Mouse (Mus musculus) urinary bladder, postnatal 10 days (tissue): ENCODE results near the gene Ak8.
A peak's percentile ranks its signal among the peaks of the same experiment; 100 is the strongest.

Source experiments
- DNase-seq: peaks from one replicate; pipeline ENCODE4 v3.0.0; 2022; ENCODE audit warnings: low spot score

Gene Ak8

DNA sequence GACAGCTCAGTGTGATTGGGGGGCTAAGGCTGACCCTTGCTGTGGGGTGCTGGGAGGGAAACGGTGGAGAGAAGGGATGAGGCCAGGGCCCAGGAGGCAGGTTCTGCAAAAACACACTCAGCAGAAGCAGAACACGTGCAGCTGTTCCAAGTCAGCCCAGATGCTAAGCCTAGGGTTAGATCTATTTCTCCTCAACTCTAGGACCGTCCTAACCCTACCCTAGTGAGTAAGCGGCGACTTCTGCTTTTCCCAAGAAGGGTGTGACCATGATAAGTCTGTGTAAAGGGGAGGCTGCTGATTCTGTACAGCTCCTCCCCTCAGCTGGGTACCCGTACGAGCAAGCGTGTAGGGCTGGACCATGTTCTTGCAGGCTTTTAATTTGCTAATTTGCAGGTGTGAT, 96.3 kb downstream of the Ak8 start:
- DNase-seq, result no peak

- no peak for DNase-seq
Observed at GRCm38 (mm10) chr2:28797490-28798106, 97.6 kb downstream of the Ak8 start.

GRCm38 (mm10) chr2:28798390-28798789, 98.4 kb downstream of the Ak8 start:
- DNase-seq, result no peak

- no peak for DNase-seq
Observed at GRCm38 (mm10) chr2:28799575-28799974, 99.6 kb downstream of the Ak8 start.

- no peak for DNase-seq
Observed at GRCm38 (mm10) chr2:28803406-28803805, 103.4 kb downstream of the Ak8 start.

DNA sequence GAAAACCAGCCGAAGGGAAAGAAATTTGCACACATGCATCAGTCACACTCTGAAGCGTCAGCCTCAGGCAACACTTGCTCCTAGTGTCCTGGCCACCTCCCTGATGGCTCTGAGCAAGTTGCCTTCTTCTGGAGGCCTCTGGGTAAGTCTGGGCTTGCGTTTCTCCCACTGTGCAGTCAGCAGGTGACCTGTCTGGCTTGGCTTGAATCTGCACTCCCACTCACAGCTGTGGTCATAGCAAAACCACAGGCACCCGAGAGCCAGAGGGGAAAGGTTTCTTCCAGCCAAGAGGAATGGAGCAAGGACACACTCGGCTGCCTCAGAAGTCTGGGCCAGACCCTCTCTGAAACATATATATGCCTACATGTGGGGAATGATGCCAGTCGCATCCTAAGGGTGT, 108.9 kb downstream of the Ak8 start:
- DNase-seq, result no peak

DNA sequence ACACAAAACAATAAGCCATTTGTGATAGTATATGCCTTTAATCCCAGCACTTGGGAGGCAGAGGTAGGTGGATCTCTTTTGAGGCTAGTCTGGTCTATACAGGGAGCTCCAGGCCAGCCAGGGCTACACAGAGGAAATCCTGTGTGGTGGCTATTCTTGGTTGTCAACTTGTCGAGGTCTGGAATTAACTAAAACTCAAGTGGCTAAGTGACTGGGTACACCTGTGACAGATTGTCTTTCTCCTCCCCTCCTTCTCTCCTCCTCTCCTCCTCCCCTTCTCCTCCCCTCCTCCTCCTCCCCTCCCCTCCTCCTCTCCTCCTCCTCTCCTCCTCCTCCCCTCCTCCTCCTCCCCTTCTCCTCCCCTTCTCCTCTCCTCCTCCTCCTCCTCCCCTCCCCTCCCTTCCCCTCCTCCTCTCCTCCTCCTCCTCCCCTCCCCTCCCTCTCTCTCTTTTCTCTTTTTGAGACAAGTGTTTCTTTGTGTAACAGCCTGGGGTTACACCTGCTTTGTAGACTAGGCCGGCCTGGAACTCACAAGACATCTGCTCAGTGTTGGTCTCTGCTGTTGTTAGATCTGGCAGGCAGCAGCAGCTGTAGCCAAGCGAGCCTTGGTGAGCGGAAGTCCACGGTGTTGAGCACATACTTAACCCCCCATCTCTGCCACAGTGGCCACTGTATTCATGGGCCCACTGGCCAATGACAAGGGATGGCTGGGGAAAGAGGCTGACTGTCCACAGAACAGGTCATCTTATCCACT, 110.5 kb downstream of the Ak8 start:
- no peak for DNase-seq

DNA sequence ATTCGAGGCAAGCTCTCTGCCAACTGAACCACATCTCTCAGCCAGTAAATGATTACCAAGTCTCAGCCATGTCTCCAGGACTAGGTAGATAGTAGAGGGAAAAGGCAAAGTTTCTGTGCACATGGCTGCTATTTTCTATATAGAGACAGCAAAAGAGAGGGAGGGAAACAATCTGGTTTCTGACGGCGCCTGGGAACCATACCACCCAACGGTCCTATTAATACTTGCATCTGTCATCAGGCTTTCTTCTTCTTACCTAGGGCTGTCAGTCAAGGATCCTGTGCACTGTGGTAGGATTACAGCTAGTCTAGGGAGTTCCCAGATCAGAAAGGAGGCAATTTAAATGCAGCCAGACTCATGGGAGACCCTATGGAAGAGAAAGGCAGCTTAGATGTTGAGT, 118.9 kb downstream of the Ak8 start:
- DNase-seq, result no peak

DNA sequence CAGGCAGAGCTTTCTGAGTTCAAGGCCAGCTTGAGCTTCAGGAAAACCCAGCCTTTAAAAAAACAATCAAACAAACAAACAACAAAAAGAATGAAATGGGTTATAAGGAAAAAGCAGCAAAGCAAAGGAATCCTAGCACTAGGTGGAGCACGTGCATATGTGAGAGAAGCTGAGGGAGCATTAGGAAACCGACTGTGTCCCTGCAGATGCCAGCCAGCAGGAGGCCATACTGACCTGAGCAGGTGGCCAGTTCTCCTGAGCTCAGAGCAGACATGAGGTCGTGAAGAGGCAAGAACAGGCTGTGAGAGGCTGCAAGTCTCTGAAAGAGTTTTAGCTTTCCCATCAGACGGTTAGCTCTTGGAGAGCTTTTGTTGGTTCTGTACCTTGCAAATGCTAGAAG, 129.3 kb downstream of the Ak8 start:
- DNase-seq, result no peak

GRCm38 (mm10) chr2:28836181-28836940, 136.4 kb downstream of the Ak8 start:
- DNase-seq, result no peak

- DNase-seq, result no peak
Observed at GRCm38 (mm10) chr2:28839501-28840221, 139.7 kb downstream of the Ak8 start.

GRCm38 (mm10) chr2:28840222-28840951, 140.4 kb downstream of the Ak8 start, which contains the start of the genes Gtf3c4 and Ddx31:
Gtf3c4 (minus strand) TSS chr2:28840360.
Ddx31 (plus strand) TSS chr2:28840406.
- DNase-seq, result peak; percentile 86

- no peak for DNase-seq
Observed at GRCm38 (mm10) chr2:28842042-28842441, 142.1 kb downstream of the Ak8 start.

GRCm38 (mm10) chr2:28848879-28849278, 148.9 kb downstream of the Ak8 start:
- no peak for DNase-seq

DNA sequence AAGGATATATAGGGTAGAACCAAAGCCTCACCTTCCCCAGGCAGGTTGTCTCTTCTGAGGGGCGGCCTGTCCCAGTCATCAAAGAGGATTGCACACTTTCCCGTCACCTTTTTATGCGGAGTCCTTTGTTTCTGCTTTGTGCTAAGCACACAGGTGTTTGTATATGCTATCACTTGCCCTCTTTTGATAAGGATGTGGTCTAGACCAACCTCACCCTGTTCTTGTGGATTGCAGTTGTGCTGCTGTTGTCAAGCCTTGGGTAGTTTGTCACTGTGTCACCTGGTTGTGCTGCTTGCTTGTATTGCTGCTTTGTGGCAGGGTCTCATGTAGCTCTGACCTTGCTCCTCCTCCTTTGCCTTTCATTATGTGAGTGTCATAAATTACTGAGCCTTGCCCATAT, 152.6 kb downstream of the Ak8 start:
- no peak for DNase-seq

- no peak for DNase-seq
Observed at GRCm38 (mm10) chr2:28855773-28856172, 155.8 kb downstream of the Ak8 start.

DNA sequence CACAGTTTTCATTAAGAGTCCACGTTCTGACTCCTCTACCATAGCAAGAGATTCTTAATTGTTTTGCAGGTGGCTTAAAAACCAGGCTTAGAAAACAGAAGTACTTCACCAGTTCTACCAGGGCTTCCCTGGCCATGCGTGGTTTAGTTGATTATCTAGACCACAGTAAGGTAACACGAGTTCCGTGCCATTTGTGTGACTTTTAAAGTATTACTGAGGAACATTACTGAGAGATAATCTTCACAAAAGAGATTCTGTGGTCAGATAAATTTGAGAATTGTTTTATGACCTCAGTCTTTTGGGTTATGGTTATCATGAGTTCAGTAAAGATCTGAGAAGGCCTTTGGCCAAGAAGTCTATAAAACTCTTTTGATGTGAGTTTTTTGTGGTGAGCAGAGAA, 159.3 kb downstream of the Ak8 start:
- no peak for DNase-seq

- DNase-seq, result no peak
Observed at GRCm38 (mm10) chr2:28860678-28861423, 160.9 kb downstream of the Ak8 start.
